Mouse (Mus musculus): ENCODE measurements around the gene Nsun2.

GRCm38 (mm10) chr13:69502863-69503262 lies 30.7 kb upstream of the Nsun2 start:
- TF ChIP-seq CTCF (IDR thresholded peaks at IDR 0.05; ENCODE audit: insufficient read depth, low read length) (no peak), POLR2A (IDR thresholded peaks at IDR 0.05; ENCODE audit: borderline replicate concordance, extremely low read depth, low read depth, low read length) (no peak)

Measured in lung, adult 2 months (tissue).